Mouse (Mus musculus) heart, embryonic 13.5 days (tissue): ENCODE measurements around the gene Trpv5. TPM values are rescaled to one million over a fixed set of nuclear protein-coding genes. Genes with fewer than 3 reads are reported as not detected.

Source experiments
- ATAC-seq: fragments of 200-750 bp; cut with Nextera tagmentation; 2 replicates; pipeline ENCODE4 v1.8.0; 2017; ENCODE audit warnings: moderate TSS enrichment; ENCODE audit not compliant: insufficient number of reproducible peaks, low FRiP score, low TSS enrichment; ENCODE audit errors: extremely low read depth
- H3K27ac ChIP-seq: fragments of 300-500 bp; sonication (generic); replicated peaks from 2 replicates; pipeline ENCODE4 v1.5.1; 2015; ENCODE audit warnings: moderate library complexity, mild to moderate bottlenecking, inconsistent platforms
- H3K27me3 ChIP-seq: fragments of 300-500 bp; sonication (generic); replicated peaks from 2 replicates; pipeline ENCODE4 v1.6.1; 2015; ENCODE audit warnings: mild to moderate bottlenecking, inconsistent platforms
- H3K36me3 ChIP-seq: fragments of 300-500 bp; sonication (generic); 2 replicates; pipeline ENCODE4 v1.6.1; 2015; ENCODE audit warnings: mild to moderate bottlenecking, inconsistent platforms
- H3K4me1 ChIP-seq: fragments of 300-500 bp; sonication (generic); 2 replicates; pipeline ENCODE4 v1.6.1; 2015; ENCODE audit warnings: inconsistent platforms
- H3K4me2 ChIP-seq: fragments of 300-500 bp; sonication (generic); 2 replicates; pipeline ENCODE4 v1.6.1; 2015; ENCODE audit warnings: inconsistent platforms, mild to moderate bottlenecking, moderate library complexity
- H3K4me3 ChIP-seq: fragments of 300-500 bp; sonication (generic); 2 replicates; pipeline ENCODE4 v1.5.1; 2015; ENCODE audit warnings: moderate library complexity, mild to moderate bottlenecking, inconsistent platforms
- H3K9ac ChIP-seq: fragments of 300-500 bp; sonication (generic); 2 replicates; pipeline ENCODE4 v1.6.1; 2015; ENCODE audit warnings: inconsistent platforms, mild to moderate bottlenecking, moderate library complexity
- H3K9me3 ChIP-seq: fragments of 300-500 bp; sonication (generic); 2 replicates; pipeline ENCODE4 v1.6.1; 2016; ENCODE audit warnings: inconsistent platforms
- WGBS: fragments of 180-500 bp; shearing (Covaris S2); methylation state at CpG from one replicate; pipeline ENCODE4 v1.1.7; 2015; ENCODE audit warnings: mixed read lengths; 5-methylcytosine and 5-hydroxymethylcytosine counted together
- polyA plus RNA-seq: library from polyadenylated mRNA; unstranded; fragments of >200 nt; fragmentation: Nextera tagmentation; extraction: Ambion mirVana; gene quantifications from 2 replicates; pipeline ENCODE4 v1.2.1, GENCODE M21; 2015

Gene Trpv5
- polyA plus RNA-seq, 1 experiment from 2014 or later = not detected

- ATAC-seq = no peak
- H3K9ac ChIP-seq = no peak within 1 kb of the TSS
Measured at GRCm38 (mm10) chr6:41684131-41684530, 3.6 kb upstream of the Trpv5 start, which contains the start of gene Llcfc1. Llcfc1 (plus strand) TSS chr6:41684431.

DNA sequence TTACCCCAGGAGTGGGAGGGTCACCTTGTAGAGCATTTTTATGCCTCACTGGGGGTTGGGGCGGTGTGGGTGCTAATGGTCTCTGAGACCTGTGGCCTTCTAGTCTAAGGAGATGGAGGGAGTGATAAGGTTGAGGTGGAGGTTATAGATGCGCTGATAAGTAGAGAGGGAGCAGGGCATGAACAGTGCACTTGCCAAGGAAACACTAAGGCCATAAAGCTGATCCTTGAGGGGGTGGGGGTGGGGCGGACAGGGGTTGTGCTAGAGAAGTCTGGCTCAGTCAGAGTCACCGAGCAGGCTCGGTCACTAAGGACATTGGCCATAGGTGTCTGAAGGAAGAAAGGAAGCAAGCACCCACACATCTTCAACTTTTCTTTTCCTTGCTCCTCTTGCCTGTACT lies 1.1 kb upstream of the Trpv5 start:
- Histone ChIP-seq H3K4me3 (no peak overlapping the region), H3K27me3 (no peaks in the 10 kb centered on the region; the same call in 1 of the 2 replicates), H3K4me1 (no peaks in the 10 kb centered on the region), H3K4me2 (no peak overlapping the region), H3K9me3 (no peaks in the 10 kb centered on the region), H3K9ac (no peak overlapping the region), H3K27ac (no peak overlapping the region), H3K36me3 (no peaks in the 10 kb centered on the region)
- 59% methylated on average over 5 of the region's 5 CpGs for WGBS
- no peak for ATAC-seq

More at GRCm38 (mm10) chr6:41684131-41684530, 3.6 kb upstream of the Trpv5 start, which contains the start of gene Llcfc1:
- no peak within 1 kb of the TSS for H3K4me2 ChIP-seq
- H3K27me3 ChIP-seq = no peaks in the 10 kb centered on the region; the same call in 1 of the 2 replicates
- no peaks in the 10 kb centered on the region for H3K4me1 ChIP-seq
- no peaks in the 10 kb centered on the region for H3K9me3 ChIP-seq
- H3K27ac ChIP-seq = no peak within 1 kb of the TSS
- no peak within 1 kb of the TSS for H3K4me3 ChIP-seq
- WGBS = 71% methylated on average over 2 of the region's 2 CpGs
- H3K36me3 ChIP-seq = no peaks in the 10 kb centered on the region

DNA sequence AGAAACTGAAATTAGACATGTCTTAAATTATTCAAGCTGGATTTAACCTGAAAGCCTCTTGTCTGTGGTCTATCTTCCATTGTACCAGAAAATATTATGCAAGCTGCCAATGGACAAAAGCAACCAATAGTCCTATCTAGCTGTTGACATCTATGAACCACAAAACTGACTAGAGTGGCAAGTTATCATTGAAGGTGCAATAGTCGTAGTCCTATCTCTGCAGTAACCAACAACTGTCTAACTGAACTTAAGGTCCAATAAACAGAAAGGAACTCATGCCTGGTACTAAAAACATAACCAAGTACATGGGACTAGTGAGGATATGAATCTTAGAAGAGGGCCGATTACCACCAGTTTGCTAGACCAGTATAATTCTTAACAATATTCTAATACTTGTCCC lies 4.0 kb downstream of the Trpv5 start:
- no peak overlapping the region for H3K4me3 ChIP-seq
- no peaks in the 10 kb centered on the region; the same call in 1 of the 2 replicates for H3K27me3 ChIP-seq
- no peaks in the 10 kb centered on the region for H3K4me1 ChIP-seq
- no peak for ATAC-seq
- H3K36me3 ChIP-seq = no peaks in the 10 kb centered on the region
- no peak overlapping the region for H3K4me2 ChIP-seq
- 0 out of 2 replicates have a peak, but pooled peaks cover 8% of the 10 kb centered on the region for H3K9me3 ChIP-seq
- H3K9ac ChIP-seq = no peak overlapping the region
- no peak overlapping the region for H3K27ac ChIP-seq
- WGBS = 72% methylated on average over 2 of the region's 2 CpGs

DNA sequence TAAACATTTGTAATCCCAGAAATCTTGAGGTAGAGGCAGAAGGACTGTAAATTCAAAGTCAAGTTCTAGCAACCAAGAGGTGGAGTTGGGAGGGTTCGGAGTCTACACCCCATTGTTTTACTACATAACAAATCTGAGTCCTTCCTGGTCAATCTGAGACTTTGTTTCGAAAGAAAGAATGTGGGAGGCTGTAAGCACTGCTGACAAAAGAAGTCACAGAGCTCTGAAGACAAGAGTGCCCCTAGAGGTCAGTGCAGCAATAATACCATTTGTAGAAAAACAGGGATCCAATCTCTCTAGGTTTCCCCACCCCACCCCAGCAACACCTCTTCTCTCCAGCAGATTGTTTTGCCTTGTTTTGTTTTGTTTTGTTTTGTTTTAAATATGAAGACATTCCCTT lies 18.2 kb downstream of the Trpv5 start:
- Histone ChIP-seq H3K27me3 (no peaks in the 10 kb centered on the region), H3K27ac (no peak overlapping the region), H3K36me3 (no peaks in the 10 kb centered on the region), H3K4me3 (no peak overlapping the region), H3K4me1 (no peaks in the 10 kb centered on the region), H3K9me3 (no peaks in the 10 kb centered on the region), H3K4me2 (no peak overlapping the region), H3K9ac (no peak overlapping the region)
- 37% methylated on average over 2 of the region's 2 CpGs for WGBS
- ATAC-seq = no peak

GRCm38 (mm10) chr6:41658487-41658886 lies 22.1 kb downstream of the Trpv5 start:
- no peak overlapping the region for H3K4me3 ChIP-seq
- 30% methylated on average over 1 of the region's 1 CpGs for WGBS
- H3K27me3 ChIP-seq = no peaks in the 10 kb centered on the region
- no peaks in the 10 kb centered on the region for H3K9me3 ChIP-seq
- H3K4me1 ChIP-seq = no peaks in the 10 kb centered on the region
- no peak overlapping the region for H3K4me2 ChIP-seq
- no peak for ATAC-seq
- H3K27ac ChIP-seq = no peak overlapping the region
- no peaks in the 10 kb centered on the region for H3K36me3 ChIP-seq
- no peak overlapping the region for H3K9ac ChIP-seq

DNA sequence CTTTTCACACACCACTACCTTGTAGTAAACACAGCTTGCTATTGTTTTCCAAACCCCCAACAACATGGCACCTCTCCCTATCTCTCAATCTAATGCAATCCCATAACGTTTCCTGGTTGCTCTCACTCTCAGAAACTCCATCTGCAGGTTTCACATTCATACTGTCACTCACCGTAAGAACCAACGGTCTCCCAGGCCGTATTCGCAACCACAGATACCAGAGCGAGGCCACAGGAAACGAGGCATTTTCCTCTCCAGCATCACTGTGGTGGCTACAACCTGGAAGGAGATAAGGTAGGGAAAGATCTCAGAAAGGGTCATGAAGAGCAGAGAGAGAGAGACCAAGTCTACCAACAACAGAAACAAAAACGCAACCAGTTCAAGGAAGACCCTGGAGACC lies 25.9 kb downstream of the Trpv5 start:
- ATAC-seq = no peak
- Histone ChIP-seq H3K27ac (no peak overlapping the region), H3K4me2 (no peak overlapping the region), H3K36me3 (no peaks in the 10 kb centered on the region), H3K27me3 (no peaks in the 10 kb centered on the region), H3K4me1 (no peaks in the 10 kb centered on the region), H3K9me3 (no peaks in the 10 kb centered on the region), H3K9ac (no peak overlapping the region), H3K4me3 (no peak overlapping the region)
- 67% methylated on average over 8 of the region's 8 CpGs for WGBS

GRCm38 (mm10) chr6:41653173-41653572 lies 27.4 kb downstream of the Trpv5 start:
- Histone ChIP-seq H3K4me1 (no peaks in the 10 kb centered on the region), H3K4me2 (no peak overlapping the region), H3K9ac (no peak overlapping the region), H3K36me3 (no peaks in the 10 kb centered on the region), H3K27ac (no peak overlapping the region), H3K9me3 (no peaks in the 10 kb centered on the region), H3K27me3 (no peaks in the 10 kb centered on the region), H3K4me3 (no peak overlapping the region)
- WGBS = 82% methylated on average over 5 of the region's 5 CpGs
- ATAC-seq = no peak

GRCm38 (mm10) chr6:41646672-41647071 lies 33.9 kb downstream of the Trpv5 start:
- Histone ChIP-seq H3K9ac (no peak overlapping the region), H3K36me3 (no peaks in the 10 kb centered on the region), H3K27me3 (no peaks in the 10 kb centered on the region), H3K4me3 (no peak overlapping the region), H3K27ac (no peak overlapping the region), H3K4me2 (no peak overlapping the region), H3K4me1 (no peaks in the 10 kb centered on the region), H3K9me3 (no peaks in the 10 kb centered on the region)
- no peak for ATAC-seq

DNA sequence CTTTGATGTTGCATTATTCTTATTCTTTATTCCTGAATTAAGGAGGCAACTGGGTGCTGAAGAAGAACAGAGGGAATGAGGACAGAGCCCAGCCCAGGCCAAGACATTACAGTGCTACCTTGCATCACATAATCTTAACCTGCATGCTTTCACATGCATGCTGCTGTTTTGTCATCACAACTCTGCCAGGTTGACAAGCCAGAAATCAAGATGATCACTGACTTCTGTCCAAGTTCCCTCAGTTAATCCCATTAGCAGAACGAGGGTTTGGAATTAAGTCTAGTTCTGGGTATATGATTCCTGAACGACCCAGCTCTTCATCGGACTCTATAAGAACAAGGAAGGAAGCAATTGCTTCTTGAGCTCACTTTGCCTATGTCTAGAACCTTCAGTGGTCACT lies 34.3 kb downstream of the Trpv5 start:
- no peak for ATAC-seq
- 71% methylated on average over 3 of the region's 3 CpGs for WGBS

DNA sequence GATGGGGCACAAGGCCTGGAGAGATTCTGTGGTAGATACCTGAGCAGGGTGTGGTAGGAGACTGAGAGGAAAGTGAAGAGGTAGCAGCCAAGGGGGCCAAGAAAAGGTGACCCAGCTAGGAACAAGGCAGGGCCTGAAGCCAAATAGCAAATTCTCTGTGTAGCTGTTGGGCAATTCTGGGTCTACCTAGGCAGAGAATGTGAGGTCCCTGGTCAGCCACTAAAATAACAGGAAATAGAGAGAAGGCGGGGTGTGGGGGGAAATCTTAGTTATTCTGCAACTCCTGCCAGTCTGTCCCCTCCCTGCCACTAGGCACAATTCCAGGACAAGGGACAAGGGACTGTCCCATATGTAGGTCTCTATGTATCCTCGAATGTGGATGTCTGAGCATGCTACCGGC lies 37.3 kb downstream of the Trpv5 start:
- WGBS = 77% methylated on average over 3 of the region's 3 CpGs
- Histone ChIP-seq H3K9ac (no peak overlapping the region), H3K9me3 (no peaks in the 10 kb centered on the region), H3K4me3 (no peak overlapping the region), H3K36me3 (no peaks in the 10 kb centered on the region), H3K27ac (no peak overlapping the region), H3K27me3 (no peaks in the 10 kb centered on the region), H3K4me2 (no peak overlapping the region), H3K4me1 (no peaks in the 10 kb centered on the region)
- no peak for ATAC-seq

More for the DNA sequence above, 34.3 kb downstream of the Trpv5 start:
- Histone ChIP-seq H3K9ac (no peak overlapping the region), H3K4me2 (no peak overlapping the region), H3K36me3 (no peaks in the 10 kb centered on the region), H3K27me3 (no peaks in the 10 kb centered on the region), H3K4me3 (no peak overlapping the region), H3K27ac (no peak overlapping the region), H3K4me1 (no peaks in the 10 kb centered on the region), H3K9me3 (no peaks in the 10 kb centered on the region)

GRCm38 (mm10) chr6:41642765-41643164 lies 37.8 kb downstream of the Trpv5 start:
- Histone ChIP-seq H3K27ac (no peak overlapping the region), H3K4me3 (no peak overlapping the region), H3K9me3 (no peaks in the 10 kb centered on the region), H3K27me3 (no peaks in the 10 kb centered on the region), H3K36me3 (no peaks in the 10 kb centered on the region), H3K4me1 (no peaks in the 10 kb centered on the region), H3K9ac (no peak overlapping the region), H3K4me2 (no peak overlapping the region)
- WGBS = 76% methylated on average over 4 of the region's 4 CpGs
- no peak for ATAC-seq

- no peaks in the 10 kb centered on the region for H3K27me3 ChIP-seq
- H3K9me3 ChIP-seq = no peaks in the 10 kb centered on the region
- H3K36me3 ChIP-seq = no peaks in the 10 kb centered on the region
- 51% methylated on average over 6 of the region's 6 CpGs for WGBS
- no peak overlapping the region for H3K27ac ChIP-seq
- H3K4me3 ChIP-seq = no peak overlapping the region
- no peak for ATAC-seq
- H3K4me2 ChIP-seq = no peak overlapping the region
- no peaks in the 10 kb centered on the region for H3K4me1 ChIP-seq
- H3K9ac ChIP-seq = no peak overlapping the region
Measured at GRCm38 (mm10) chr6:41641173-41641866, 39.2 kb downstream of the Trpv5 start.
